Mouse (Mus musculus) c-Kit-positive CD71-positive TER-119-negative erythroid progenitor cells, embryonic 14.5 days (primary cell): Measurements from ENCODE around the gene Olfr223.
"Not testable (repeated sequence)": the region's sequence is repeated elsewhere in the genome, so short reads cannot be mapped to it uniquely, and the experiment has no call there.

Experiments
- DNase-seq: peaks from one replicate; pipeline ENCODE4 v3.0.0-alpha.2; 2013; ENCODE audit warnings: low read depth

Olfr223 gene

DNA sequence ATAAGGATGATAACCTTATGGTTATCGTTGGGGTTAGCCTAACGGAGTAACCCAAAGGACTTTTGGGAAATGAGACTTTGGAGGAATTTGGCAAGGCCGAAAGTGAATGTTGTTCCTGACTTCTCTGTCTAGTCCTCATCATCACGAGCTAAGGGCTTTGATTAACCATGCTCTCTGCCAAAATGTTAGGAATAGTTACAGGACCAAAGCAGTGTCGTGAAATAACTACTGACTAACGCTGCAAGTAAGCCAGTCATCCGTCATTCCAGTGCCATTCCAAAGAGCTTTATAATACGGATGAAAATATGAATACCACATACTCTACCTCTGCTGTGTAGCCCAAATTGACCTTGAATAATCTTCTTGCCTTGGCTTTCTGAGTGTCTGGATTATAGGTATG, 3.9 kb upstream of the Olfr223 start:
- DNase-seq, result no peak

DNA sequence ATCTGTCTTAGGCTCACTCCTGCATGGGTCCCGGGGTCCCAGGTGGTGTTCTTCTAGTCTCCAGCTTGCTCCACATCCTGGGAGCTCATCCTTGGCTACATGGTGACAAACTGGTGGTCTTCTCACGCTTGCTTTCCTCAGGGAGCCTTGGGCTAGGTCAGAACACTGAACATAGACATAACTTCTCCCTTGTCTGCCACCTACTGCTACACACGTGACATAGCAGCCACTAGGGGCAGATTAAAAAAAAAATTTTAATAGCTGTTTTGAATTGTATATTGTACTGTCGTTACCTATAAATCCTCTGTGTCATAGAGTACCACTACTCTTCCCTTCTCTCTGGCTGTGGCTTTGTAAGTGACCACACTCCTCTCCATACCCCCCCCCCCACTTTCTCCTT, 3.0 kb upstream of the Olfr223 start:
- DNase-seq, result no peak

DNA sequence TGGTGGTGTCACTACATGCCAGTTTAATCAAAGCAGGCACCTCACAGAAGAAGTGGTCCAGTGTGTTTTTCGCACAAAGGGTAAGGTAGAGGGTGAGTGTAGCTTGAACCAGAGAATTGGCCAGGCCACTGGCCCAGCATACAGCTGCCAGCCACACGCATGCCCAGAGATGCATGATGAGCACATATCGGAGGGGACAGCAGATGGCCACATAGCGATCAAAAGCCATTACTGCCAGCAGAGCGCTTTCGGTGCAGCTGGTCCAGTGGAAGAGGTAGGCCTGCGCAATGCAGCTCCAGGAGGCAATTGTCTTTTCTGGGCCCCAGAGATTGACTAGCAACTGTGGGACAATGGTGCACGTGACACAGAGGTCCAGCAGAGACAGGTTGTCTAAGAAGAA, 3.6 kb downstream of the Olfr223 start:
- no peak for DNase-seq

DNA sequence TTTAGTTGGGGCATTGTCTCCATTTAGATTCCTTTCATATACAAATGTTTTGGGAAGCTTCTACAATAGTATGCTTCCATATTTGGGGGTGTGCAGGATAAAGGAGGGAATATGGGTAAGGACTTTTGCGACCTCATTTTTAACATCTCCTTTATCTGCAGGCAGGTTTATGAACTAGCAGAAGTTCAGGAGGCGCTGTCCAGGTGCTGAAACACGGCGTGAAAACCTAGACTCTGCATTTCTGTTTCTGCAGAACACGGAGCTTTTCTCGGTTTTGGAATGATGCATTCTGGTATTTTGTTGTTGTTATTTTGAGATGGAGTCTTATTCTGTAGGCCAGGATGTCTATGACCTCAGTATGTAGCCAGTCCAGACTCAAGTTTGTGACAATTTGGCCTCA, 8.6 kb downstream of the Olfr223 start:
- DNase-seq, result peak; percentile 25

DNA sequence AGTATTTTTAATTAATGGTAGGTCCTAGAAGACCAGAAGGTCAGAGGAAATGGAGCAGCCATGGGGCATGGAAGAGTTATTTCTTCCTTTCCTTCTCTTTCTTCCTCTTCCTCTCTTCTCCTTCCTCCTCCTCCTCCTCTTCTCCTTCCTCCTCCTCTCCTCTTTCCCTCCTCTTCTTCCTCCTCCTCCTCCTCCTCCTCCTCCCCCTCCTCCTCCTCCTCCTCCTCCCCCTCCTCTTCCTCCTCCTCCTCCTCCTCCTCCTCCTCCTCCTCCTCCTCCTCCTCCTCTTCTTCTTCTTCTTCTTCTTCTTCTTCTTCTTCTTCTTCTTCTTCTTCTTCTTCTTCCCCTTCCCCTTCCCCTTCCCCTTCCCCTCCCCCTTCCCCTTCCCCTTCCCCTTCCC, 17.0 kb downstream of the Olfr223 start, which contains the start of gene Olfr222:
TSS of gene Olfr222 (minus strand) at position 101 of the 400 bp plus-strand sequence.
- not testable (repeated sequence) for DNase-seq

GRCm38 (mm10) chr11:59575726-59576125, 17.4 kb downstream of the Olfr223 start:
- no peak for DNase-seq

DNA sequence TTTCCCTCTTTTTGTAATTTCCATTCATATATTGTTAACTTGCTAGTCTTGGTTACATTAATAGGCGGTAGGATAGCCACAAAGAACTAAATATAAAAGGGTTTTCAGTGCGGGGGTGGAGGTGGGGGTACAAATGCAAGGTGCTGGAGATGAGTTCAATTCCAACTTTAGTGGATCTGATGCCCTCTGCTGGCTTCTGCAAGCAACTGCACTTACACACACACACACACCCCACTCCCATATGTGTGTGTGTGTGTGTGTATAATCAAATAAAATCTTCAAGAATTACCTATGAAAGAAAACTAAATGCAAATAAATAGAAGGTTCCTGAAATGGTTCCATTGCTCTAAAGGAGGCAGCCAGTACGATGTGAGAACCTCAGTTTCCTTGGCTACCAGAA, 23.8 kb downstream of the Olfr223 start:
- DNase-seq, result peak; percentile 3

DNA sequence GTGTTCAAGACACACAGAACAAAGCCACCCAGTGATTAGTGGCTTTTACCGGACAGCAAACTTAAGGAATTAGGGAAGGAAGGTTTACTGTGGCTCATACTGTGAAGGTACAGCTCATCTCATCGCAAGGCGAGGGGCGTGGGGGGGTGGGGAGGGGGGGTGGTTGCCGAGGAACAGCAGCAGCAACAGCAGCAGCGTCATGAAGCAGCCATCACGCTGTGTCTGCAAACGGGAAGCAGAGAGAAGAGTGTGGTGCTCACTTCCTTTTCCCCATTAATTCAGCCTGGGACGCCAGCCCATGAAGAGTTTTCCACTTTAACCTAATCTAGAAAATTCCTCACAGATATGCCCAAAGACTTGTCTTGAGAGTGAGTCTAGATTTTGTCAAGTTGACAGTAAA, 30.3 kb downstream of the Olfr223 start:
- DNase-seq, result no peak

DNA sequence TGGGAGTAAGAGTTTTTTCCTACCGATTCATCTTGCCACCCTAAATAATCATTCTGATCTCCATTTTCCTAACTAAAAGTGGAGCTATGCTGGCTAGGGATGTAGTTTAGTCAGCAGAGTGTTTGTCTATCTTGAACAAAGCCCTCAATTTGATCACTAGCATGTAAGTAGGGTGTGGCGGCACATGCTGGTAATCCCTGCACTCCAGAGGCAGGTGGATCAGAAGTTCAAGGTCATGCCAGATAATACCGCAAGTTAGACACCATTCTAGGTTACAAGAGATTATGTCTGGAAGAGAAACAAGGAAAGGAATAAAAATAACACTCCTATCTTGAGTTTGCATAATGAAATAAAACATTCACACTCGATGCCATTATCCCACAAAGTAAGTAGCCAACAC, 30.8 kb downstream of the Olfr223 start:
- no peak for DNase-seq

DNA sequence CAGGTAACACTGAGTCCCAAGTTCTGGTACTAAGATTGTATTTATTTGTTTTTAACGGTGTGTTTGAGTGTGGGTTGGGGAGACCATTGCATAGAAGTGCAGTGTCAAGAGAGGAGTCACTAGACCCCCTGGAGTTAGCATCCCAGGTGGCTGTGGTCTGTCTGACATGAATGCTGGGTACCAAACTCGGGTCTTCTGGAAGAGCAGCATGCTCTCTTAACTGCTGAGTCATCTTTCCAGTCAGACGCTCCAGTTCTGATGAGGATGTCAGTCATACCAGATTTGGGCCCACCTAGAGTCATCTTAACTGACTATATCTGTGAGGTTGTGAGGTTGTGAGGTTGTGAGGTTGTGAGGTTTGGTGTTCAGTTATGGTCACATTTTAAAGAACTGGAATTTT, 32.2 kb downstream of the Olfr223 start:
- no peak for DNase-seq

- no peak for DNase-seq
Observed at GRCm38 (mm10) chr11:59554535-59554934, 38.6 kb downstream of the Olfr223 start.

DNA sequence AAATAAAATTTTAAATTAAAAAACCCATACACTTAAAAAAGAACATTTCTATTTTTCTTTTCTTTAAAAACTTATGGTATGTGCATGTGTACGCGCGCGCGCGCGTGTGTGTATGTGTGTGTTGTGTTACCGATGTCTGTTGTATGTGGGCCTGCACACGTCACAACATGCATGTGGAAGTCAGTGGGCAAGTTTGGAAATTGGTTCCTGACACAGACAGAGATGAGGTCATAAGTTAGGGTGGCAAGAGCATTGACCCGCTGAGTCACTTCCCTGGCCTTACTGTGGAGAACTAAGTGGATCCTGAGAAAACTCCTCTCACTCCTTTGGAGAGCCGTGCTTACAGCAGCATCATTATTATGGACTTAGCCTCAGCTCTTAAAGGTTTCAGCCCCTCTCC, 39.0 kb downstream of the Olfr223 start:
- DNase-seq, result no peak

GRCm38 (mm10) chr11:59544005-59544404, 49.1 kb downstream of the Olfr223 start:
- no peak for DNase-seq

- DNase-seq, result no peak
Observed at GRCm38 (mm10) chr11:59543376-59543775, 49.7 kb downstream of the Olfr223 start.

DNA sequence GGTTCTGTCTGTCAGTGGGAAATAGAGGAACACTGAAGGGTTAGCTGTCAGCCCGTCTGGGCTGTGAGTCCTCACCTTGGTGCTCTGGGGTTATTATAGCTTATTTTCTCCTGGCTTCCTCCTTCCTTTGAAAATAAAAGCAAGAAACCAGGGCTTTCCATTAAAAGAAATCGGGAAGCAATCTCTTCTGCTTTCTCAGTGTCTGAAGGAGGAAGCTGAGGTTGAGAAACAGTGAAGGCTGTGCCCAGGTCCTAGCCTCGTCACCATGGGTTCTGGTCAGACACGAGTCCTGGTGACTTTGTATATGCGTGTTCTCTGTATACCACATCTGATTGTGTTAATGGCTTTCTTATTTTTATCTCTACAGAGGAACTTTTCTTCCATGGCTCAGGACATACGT, 50.6 kb downstream of the Olfr223 start:
- no peak for DNase-seq

- DNase-seq, result no peak
Observed at GRCm38 (mm10) chr11:59541324-59541723, 51.8 kb downstream of the Olfr223 start, which contains the start of gene Nlrp3. Nlrp3 (plus strand) TSS chr11:59541568.

DNA sequence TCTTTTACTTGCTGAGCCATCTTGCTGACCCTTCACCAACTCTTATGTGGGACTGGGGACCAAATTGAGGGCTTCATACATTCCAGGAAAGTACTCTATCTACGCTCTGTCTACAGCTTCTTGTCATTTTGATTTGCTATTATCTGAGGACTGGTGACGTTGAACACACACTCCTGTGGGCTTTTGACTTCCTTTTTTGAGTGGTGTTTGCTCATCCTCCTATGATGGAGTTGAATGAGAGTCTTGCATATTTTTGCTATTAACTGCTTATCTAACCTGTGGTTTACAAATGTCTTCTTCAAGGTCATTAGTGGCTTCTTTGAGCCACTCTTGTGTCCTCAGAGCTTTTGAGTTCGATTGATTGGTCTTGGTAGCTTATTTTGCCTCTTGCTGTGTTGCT, 53.0 kb downstream of the Olfr223 start:
- DNase-seq, result no peak
